31 mouse cellular contexts compared by ENCODE assay signal in genomic region chr11:27070381-27070780, GRCm38 (mm10).
DNase-seq lines count a peak whose midpoint lies in the region; ATAC-seq and TF ChIP-seq lines count a peak whose summit lies in the region.
"Had no signal": no experiment of that assay in that cellular context is flagged by ENCODE, and none has a peak within 500 bp of the region (broad histone marks: within the 10 kb centered on the region; RNA-seq: fewer than 3 reads in every experiment).

No protein-coding gene starts in this region.

- TF ChIP-seq POLR2A in brain, embryonic 14.5 days (IDR thresholded peaks at IDR 0.05; ENCODE audit: borderline replicate concordance, extremely low read depth, insufficient read depth, insufficient read length, poor library complexity, severe bottlenecking), result no peak

- H3K27ac ChIP-seq in forebrain, embryonic 15.5 days (replicated peaks), result 0 out of 2 replicates have a peak overlapping the region, but pooled peaks have one; percentile 15
- no peak overlapping the region for H3K27ac ChIP-seq in forebrain, embryonic 10.5 days
- no peak overlapping the region for H3K27ac ChIP-seq in layer of hippocampus, adult 2 months
- H3K27ac ChIP-seq: embryonic facial prominence, embryonic 10.5 days; embryonic facial prominence, embryonic 13.5 days; heart, adult 2 months; heart, embryonic 10.5 days; heart, embryonic 13.5 days; hindbrain, embryonic 14.5 days; hindbrain, postnatal 0 days had no signal

- H3K36me3 ChIP-seq in forebrain, embryonic 15.5 days, result no peaks in the 10 kb centered on the region
- H3K36me3 ChIP-seq in forebrain, embryonic 10.5 days (replicated peaks), result no peaks in the 10 kb centered on the region
- H3K36me3 ChIP-seq: embryonic facial prominence, embryonic 10.5 days; embryonic facial prominence, embryonic 13.5 days; G1E; heart, embryonic 10.5 days; heart, embryonic 13.5 days had no signal

- H3K9me3 ChIP-seq in forebrain, embryonic 15.5 days, result no peaks in the 10 kb centered on the region
- H3K9me3 ChIP-seq in forebrain, embryonic 10.5 days, result no peaks in the 10 kb centered on the region
- H3K9me3 ChIP-seq: embryonic facial prominence, embryonic 10.5 days; embryonic facial prominence, embryonic 13.5 days; G1E; heart, embryonic 10.5 days; heart, embryonic 13.5 days had no signal

- H3K4me3 ChIP-seq in forebrain, embryonic 15.5 days, result no peak overlapping the region
- no peak overlapping the region for H3K4me3 ChIP-seq in forebrain, embryonic 10.5 days
- H3K4me3 ChIP-seq in layer of hippocampus, adult 2 months, result no peak overlapping the region
- H3K4me3 ChIP-seq: embryonic facial prominence, embryonic 10.5 days; embryonic facial prominence, embryonic 13.5 days; erythroblast, embryonic 14.5 days; heart, adult 2 months; heart, embryonic 10.5 days; heart, embryonic 13.5 days had no signal

- no peak; the same call in 1 of the 2 replicates for TF ChIP-seq CTCF in layer of hippocampus, adult 2 months (conservative IDR thresholded peaks at IDR 0.05)
- TF ChIP-seq CTCF in brain, embryonic 14.5 days (IDR thresholded peaks at IDR 0.05; ENCODE audit: borderline replicate concordance, extremely low read depth, insufficient read depth, insufficient read length), result no peak

- no peak for ATAC-seq in forebrain, embryonic 15.5 days (replicated peaks)
- ATAC-seq: forebrain, embryonic 16.5 days; hindbrain, postnatal 0 days; inflammation-experienced regulatory T-cells, adult 6 months; Patski had no signal

- H3K27me3 ChIP-seq in forebrain, embryonic 15.5 days, result no peaks in the 10 kb centered on the region
- no peaks in the 10 kb centered on the region for H3K27me3 ChIP-seq in forebrain, embryonic 10.5 days (ENCODE audit: poor library complexity, severe bottlenecking)
- H3K27me3 ChIP-seq: CH12.LX; embryonic facial prominence, embryonic 13.5 days; heart, embryonic 13.5 days; Patski had no signal

- H3K9ac ChIP-seq in forebrain, embryonic 15.5 days (replicated peaks), result no peak overlapping the region
- H3K9ac ChIP-seq: embryonic facial prominence, embryonic 13.5 days; heart, embryonic 13.5 days; hindbrain, embryonic 14.5 days had no signal

- no peak for DNase-seq in forebrain, embryonic 10.5 days (ENCODE audit: extremely low spot score, low spot score)
- DNase-seq in layer of hippocampus, adult 2 months (ENCODE audit: low spot score in 2 of 2), result peak; percentile 33 to 59
- DNase-seq in layer of hippocampus, postnatal 36 days, result no peak
- DNase-seq in brain, embryonic 14.5 days (ENCODE audit: low read depth), result peak; percentile 48
- no peak for DNase-seq in spleen, adult 12 weeks (ENCODE audit: low spot score)
- DNase-seq: adrenal gland, postnatal 10 days; adrenal gland, postnatal 36 days; B cell, adult 2 months; cerebellum, adult 11-12 months; cerebellum, adult 8-10 months; cerebellum, postnatal 10 days; cerebellum, postnatal 36 days; embryo, embryonic 11 days; gastrocnemius, postnatal 10 days; gastrocnemius, postnatal 36 days; heart, adult 2 months; heart, postnatal 14 days; heart, postnatal 4 days had no signal

- no peaks in the 10 kb centered on the region for H3K4me1 ChIP-seq in forebrain, embryonic 15.5 days
- H3K4me1 ChIP-seq in forebrain, embryonic 10.5 days, result no peaks in the 10 kb centered on the region
- H3K4me1 ChIP-seq: embryonic facial prominence, embryonic 10.5 days; embryonic facial prominence, embryonic 13.5 days; heart, embryonic 10.5 days; heart, embryonic 13.5 days had no signal

- no peak overlapping the region for H3K4me2 ChIP-seq in forebrain, embryonic 15.5 days (replicated peaks)
- H3K4me2 ChIP-seq: embryonic facial prominence, embryonic 13.5 days; heart, embryonic 13.5 days; hindbrain, embryonic 14.5 days had no signal

Comparison
In these comparisons a context has a peak if more than half of its experiments do, and no peak if none do; other contexts are left out.
1. DNase-seq: peak in layer of hippocampus, adult 2 months (2 of 2) and brain, embryonic 14.5 days (single experiment); none in forebrain, embryonic 10.5 days (single experiment), layer of hippocampus, postnatal 36 days (0 of 2) and spleen, adult 12 weeks (single experiment).